Mouse (Mus musculus) lung, postnatal 0 days (tissue): Measurements from ENCODE around the gene Spag6.

Experiments used
- CTCF ChIP-seq: IDR thresholded peaks from 2 replicates; pipeline ENCODE4 v1.5.1; 2016; ENCODE audit warnings: antibody characterized with exemption, mild to moderate bottlenecking
- EP300 ChIP-seq: IDR thresholded peaks from 2 replicates; pipeline ENCODE4 v1.6.1; 2016; ENCODE audit warnings: antibody characterized with exemption, mild to moderate bottlenecking, control low read depth

- no peak for TF ChIP-seq EP300
- no peak for TF ChIP-seq CTCF
Measured at GRCm38 (mm10) chr2:18774326-18774725, 80.5 kb downstream of the Spag6 start.
